Mouse (Mus musculus) adrenal gland, adult 18-20 months (tissue): Measurements from ENCODE around the gene Olfr1344. TPM values are rescaled to one million over a fixed set of nuclear protein-coding genes. Genes with fewer than 3 reads are reported as not detected.

Experiments used
- total RNA-seq, 2 experiments: library from RNA; stranded (reverse); gene quantifications; 1 replicate in 1 of 2; 2 replicates in 1 of 2; pipeline ENCODE4 v1.2.3; 2021

The Olfr1344 gene
- total RNA-seq, 2 experiments from 2014 or later = not detected

Other genes with a start within 250 kb of the Olfr1344 start
- not detected for gene Galp, start 241.6 kb upstream of the Olfr1344 start, total RNA-seq
- not detected for gene Zscan5b, start 216.4 kb upstream of the Olfr1344 start, total RNA-seq
- not detected for gene Epp13, start 186.0 kb upstream of the Olfr1344 start, total RNA-seq
- 1 to 10 TPM; 5.1 to 6.3 TPM for gene Zfp667, start 152.1 kb upstream of the Olfr1344 start, total RNA-seq
- gene Zfp583, start 107.4 kb upstream of the Olfr1344 start, total RNA-seq = 1 to 10 TPM; 3.1 to 3.3 TPM
- gene Gm3854, start 94.9 kb upstream of the Olfr1344 start, total RNA-seq = under 1 TPM; 0.53 to 0.80 TPM
- gene Zfp78, start 75.4 kb upstream of the Olfr1344 start, total RNA-seq = 1 to 10 TPM; 2.1 to 3.3 TPM
- 1 to 10 TPM; 2.1 to 3.3 TPM for gene Zfp28, start 55.4 kb upstream of the Olfr1344 start, total RNA-seq
- under 1 TPM; 0.38 to 0.73 TPM for gene Smim17, start 40.0 kb upstream of the Olfr1344 start, total RNA-seq
- not detected for gene Gm20715, start 28.4 kb upstream of the Olfr1344 start, total RNA-seq
- not detected for gene Olfr1336, start 17.5 kb downstream of the Olfr1344 start, total RNA-seq
- gene Olfr1346, start 28.4 kb downstream of the Olfr1344 start, total RNA-seq = not detected
- gene Olfr5, start 48.3 kb downstream of the Olfr1344 start, total RNA-seq = not detected
- gene Olfr1347, start 61.1 kb downstream of the Olfr1344 start, total RNA-seq = not detected
- gene Olfr1348, start 70.1 kb downstream of the Olfr1344 start, total RNA-seq = not detected
- not detected for gene Olfr1349, start 84.3 kb downstream of the Olfr1344 start, total RNA-seq
- not detected for gene Olfr1350, start 126.2 kb downstream of the Olfr1344 start, total RNA-seq